Mouse (Mus musculus) T-helper 17 cell (primary cell): ENCODE data around the gene Smarca2.

Experiments
- in situ Hi-C, 2 experiments: fragments of 300-600 bp; cut with MboI, MseI; formaldehyde crosslinking; loops; 1 replicate in 1 of 2; 2 replicates in 1 of 2; pipeline ENCODE4 v1.15.1; 2025; ENCODE audit warnings: high pct_unique_total_duplicates in 2 of 2

Smarca2 gene

GRCm38 (mm10) chr19:26604755-26605300 is at the start of gene Smarca2:
Smarca2 (plus strand) TSS chr19:26605050.
- in situ Hi-C loops = loop anchor here in 1 of 2 experiments (5.0 kb wide), 1 partner anchor 42 kb away; no protein-coding TSS in a partner anchor

- in situ Hi-C loops = loop anchor here in 1 of 2 experiments (25.0 kb wide), 1 partner anchor 1753 kb away; no protein-coding TSS in a partner anchor
Observed at GRCm38 (mm10) chr19:26564850-26565249, 40.0 kb upstream of the Smarca2 start.

GRCm38 (mm10) chr19:26566109-26566508 is 38.7 kb upstream of the Smarca2 start:
- in situ Hi-C loops = loop anchor here in 1 of 2 experiments (25.0 kb wide), 1 partner anchor 1754 kb away; no protein-coding TSS in a partner anchor

GRCm38 (mm10) chr19:26568236-26568635 is 36.6 kb upstream of the Smarca2 start:
- in situ Hi-C loops = loop anchor here in 1 of 2 experiments (25.0 kb wide), 1 partner anchor 1756 kb away; no protein-coding TSS in a partner anchor

- in situ Hi-C loops = loop anchor here in 1 of 2 experiments (25.0 kb wide), 1 partner anchor 1757 kb away; no protein-coding TSS in a partner anchor
Observed at GRCm38 (mm10) chr19:26568941-26569340, 35.9 kb upstream of the Smarca2 start.

GRCm38 (mm10) chr19:26569461-26569860 is 35.4 kb upstream of the Smarca2 start:
- in situ Hi-C loops = loop anchor here in 1 of 2 experiments (25.0 kb wide), 1 partner anchor 1757 kb away; no protein-coding TSS in a partner anchor

- in situ Hi-C loops = loop anchor here in 1 of 2 experiments (5.0 kb wide), 2 partner anchors 47 to 1182 kb away; no protein-coding TSS in a partner anchor
Observed at GRCm38 (mm10) chr19:26579645-26580044, 25.2 kb upstream of the Smarca2 start.

GRCm38 (mm10) chr19:26580061-26580460 is 24.8 kb upstream of the Smarca2 start:
- in situ Hi-C loops = loop anchor here in 1 of 2 experiments (5.0 kb wide), 2 partner anchors 48 to 1183 kb away; no protein-coding TSS in a partner anchor

- in situ Hi-C loops = no loop called here
Observed at GRCm38 (mm10) chr19:26594661-26595060, 10.2 kb upstream of the Smarca2 start.

GRCm38 (mm10) chr19:26601459-26601858 is 3.4 kb upstream of the Smarca2 start:
- in situ Hi-C loops = loop anchor here in 1 of 2 experiments (5.0 kb wide), 1 partner anchor 46 kb away; no protein-coding TSS in a partner anchor

- in situ Hi-C loops = loop anchor here in 1 of 2 experiments (5.0 kb wide), 1 partner anchor 44 kb away; no protein-coding TSS in a partner anchor
Observed at GRCm38 (mm10) chr19:26603296-26603860, 1.5 kb upstream of the Smarca2 start.

GRCm38 (mm10) chr19:26603906-26604754 is 720 bp upstream of the Smarca2 start:
- in situ Hi-C loops = loop anchor here in 1 of 2 experiments (5.0 kb wide), 1 partner anchor 43 kb away; no protein-coding TSS in a partner anchor

GRCm38 (mm10) chr19:26605438-26606320 is 829 bp downstream of the Smarca2 start:
- in situ Hi-C loops = no loop called here

GRCm38 (mm10) chr19:26606321-26607155 is 1.7 kb downstream of the Smarca2 start:
- in situ Hi-C loops = no loop called here

- in situ Hi-C loops = no loop called here
Observed at GRCm38 (mm10) chr19:26607156-26607536, 2.3 kb downstream of the Smarca2 start.

GRCm38 (mm10) chr19:26607551-26608433 is 2.9 kb downstream of the Smarca2 start:
- in situ Hi-C loops = no loop called here

GRCm38 (mm10) chr19:26608434-26608812 is 3.6 kb downstream of the Smarca2 start:
- in situ Hi-C loops = no loop called here

- in situ Hi-C loops = no loop called here
Observed at GRCm38 (mm10) chr19:26609637-26610036, 4.8 kb downstream of the Smarca2 start.

GRCm38 (mm10) chr19:26612995-26613394 is 8.1 kb downstream of the Smarca2 start:
- in situ Hi-C loops = no loop called here
